Mouse (Mus musculus) embryo, embryonic 11.5 days (tissue): ENCODE results near the gene Rnf214.

Source experiments
- DNase-seq: peaks from one replicate; pipeline ENCODE4 v3.0.0-alpha.2; 2012; ENCODE audit warnings: low read depth, low spot score

Gene Rnf214

GRCm38 (mm10) chr9:45906355-45907077, at the start of gene Rnf214, which contains the start of gene Pcsk7:
TSS of gene Rnf214 (minus strand) at chr9:45906911.
TSS of gene Pcsk7 (plus strand) at chr9:45906497.
- DNase-seq = peak; percentile 79

DNA sequence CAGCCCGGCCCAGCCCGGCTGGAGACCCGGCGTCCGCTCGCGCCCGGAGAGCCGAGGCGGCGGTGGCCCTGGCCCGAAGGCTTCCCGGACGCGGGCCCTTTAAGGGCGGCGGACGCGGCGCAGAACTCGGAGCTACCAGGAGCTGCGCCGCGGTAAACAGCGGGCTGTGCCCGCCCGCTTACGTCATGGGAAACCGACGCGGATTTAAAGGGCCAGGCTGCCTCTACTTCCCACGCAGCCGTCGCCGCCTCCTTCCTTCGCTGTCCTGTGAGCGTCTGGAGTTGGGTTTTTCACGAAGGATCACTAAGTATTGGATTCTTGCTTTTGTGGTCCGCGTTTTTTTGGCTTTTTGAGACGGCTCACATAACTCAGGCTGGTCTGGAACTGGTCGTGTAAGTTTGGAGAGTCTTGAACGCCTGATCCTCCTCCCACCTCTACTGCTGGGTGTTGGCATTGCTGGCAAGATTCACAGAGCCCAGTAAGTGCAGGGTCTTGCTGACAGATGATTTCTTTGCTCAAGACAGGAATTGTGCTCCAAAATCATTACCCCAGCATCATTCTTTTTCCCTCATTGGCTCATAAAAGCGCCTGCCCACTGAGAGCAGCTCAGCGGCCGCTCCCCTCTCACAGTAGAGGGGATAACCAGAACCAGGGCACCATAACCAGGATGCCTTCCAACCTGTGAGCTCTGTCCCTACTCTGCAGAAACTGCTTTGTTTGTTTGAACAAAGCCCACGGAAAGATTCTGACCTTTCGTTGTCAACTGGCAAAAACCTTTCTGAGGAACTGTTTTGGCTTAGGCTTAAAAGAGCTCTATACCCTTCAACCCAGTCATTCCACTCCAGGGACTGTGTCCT, 48.6 kb upstream of the Rnf214 start, which contains the start of gene Sidt2:
Gene Sidt2 (minus strand): TSS at position 152 of the 857 bp plus-strand sequence.
- DNase-seq = peak; percentile 87

- DNase-seq = peak; percentile 27
These were observed 47.8 kb upstream of the Rnf214 start for GRCm38 (mm10) chr9:45954294-45955106.

- DNase-seq = no peak
These were observed 47.0 kb upstream of the Rnf214 start for GRCm38 (mm10) chr9:45953511-45954293.

- no peak for DNase-seq
These were observed 46.2 kb upstream of the Rnf214 start for GRCm38 (mm10) chr9:45952890-45953289.

DNA sequence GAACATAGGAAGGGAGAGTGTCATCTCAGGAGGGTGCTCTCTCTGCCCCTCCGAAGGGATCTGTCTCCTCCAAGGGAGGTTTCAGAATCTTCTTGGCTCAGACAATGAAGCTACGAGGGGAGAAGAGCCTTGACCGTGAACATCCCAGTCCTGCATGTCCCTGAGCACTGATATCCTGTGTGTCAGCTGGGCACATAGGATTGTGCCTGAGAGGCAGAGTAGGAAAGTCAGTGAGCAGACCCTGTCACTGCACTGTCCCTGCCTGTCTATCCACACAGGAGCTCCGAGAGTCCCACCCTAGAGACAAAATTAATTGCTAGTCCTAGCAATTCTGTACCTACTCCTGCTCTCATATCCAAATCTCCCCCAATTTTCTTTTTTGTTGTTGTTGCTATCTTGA, 45.3 kb upstream of the Rnf214 start:
- no peak for DNase-seq

- DNase-seq = no peak
These were observed 40.1 kb upstream of the Rnf214 start for GRCm38 (mm10) chr9:45946872-45947183.

DNA sequence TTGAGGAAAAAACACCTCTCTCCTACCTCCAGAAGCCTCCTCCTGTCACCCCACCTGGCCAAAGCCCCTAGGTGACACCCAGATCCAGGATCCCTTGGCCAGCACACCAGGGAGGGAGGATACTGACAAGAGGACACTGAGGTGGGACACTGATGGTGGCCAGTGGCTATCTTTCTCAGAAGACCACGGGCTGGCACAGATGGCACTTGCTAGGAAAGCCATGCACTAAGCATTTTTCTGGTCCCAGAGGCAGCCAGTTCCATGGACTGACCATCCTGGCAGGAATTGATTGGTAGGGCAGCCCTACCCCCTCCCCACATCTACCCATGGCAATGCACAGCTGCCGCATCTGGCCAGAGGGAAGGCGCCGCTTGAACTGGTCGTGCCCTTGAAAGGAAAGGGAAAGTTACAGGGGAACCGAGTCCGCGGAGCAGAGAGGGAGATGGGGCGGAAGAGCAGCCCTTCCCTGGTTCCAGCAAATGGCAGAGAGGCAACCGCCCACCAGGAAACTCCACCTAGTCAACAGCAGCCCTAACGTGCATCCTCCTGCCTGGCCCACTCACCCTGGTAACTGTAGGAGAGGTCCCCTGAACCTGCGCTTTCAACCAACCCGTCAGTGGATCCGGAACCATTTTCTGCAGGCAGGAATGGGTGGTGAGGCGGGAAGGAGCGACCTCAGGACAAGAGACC, 39.6 kb upstream of the Rnf214 start:
- DNase-seq = no peak

DNA sequence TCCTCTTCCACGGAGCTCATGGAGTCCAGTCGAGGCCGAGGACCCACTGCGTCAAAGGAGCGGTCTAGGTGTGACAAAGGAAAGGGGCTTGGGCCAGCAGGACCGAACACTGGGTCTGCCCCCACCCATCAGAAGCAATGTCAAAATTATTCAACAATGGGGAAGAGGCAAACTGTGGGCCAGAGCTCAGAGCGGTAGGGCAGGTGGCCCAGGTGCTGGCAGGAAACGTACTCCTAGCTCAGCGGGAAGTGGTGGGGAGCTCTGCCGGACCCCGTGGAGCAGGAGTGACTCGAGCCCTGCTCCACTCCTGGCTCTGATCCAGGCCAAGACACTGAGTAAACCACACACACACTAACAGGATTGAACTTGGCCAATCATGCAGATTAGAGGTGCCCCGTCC, 39.0 kb upstream of the Rnf214 start:
- no peak for DNase-seq

- no peak for DNase-seq
These were observed 38.0 kb upstream of the Rnf214 start for GRCm38 (mm10) chr9:45944506-45945400.

GRCm38 (mm10) chr9:45943628-45944505, 37.2 kb upstream of the Rnf214 start:
- no peak for DNase-seq

DNA sequence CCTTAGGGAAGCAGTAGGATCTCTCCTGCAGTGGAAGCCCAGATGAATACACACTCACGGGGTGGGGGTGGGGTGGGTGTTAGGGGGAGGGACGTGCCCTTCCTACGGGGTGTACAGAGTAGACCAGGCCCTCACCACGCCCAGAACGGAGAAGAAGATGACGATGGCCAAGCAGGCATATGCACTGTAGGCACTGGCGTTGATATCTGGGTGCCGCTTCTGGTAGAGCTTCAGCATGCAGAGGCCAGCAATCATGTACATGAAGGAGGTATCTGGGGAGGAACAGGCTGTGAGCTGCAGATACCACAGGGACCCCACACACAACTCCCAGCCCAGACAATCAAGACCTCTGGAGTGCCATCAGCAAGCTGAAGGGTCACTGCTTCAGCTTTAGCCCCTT, 36.2 kb upstream of the Rnf214 start:
- DNase-seq = no peak

DNA sequence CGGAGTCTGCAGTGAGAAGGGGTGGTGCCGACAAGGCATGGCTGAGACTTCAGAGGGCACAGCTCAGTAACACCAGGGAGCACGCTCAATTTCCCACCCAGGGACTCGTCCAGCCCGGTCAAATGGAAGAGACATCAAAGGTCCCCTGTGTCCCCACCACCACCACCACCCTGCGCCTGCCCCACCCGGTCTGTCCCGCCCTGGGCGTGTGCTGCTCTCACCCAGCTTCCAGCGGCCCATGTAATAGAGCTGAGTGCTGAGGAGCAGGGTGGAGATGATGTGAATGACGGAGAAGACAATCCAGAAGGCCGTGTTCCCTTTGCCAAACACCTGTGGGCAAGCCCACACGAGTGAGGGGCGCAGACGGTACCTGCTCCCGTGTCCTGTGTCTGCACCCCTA, 35.8 kb upstream of the Rnf214 start:
- no peak for DNase-seq

- no peak for DNase-seq
These were observed 34.7 kb upstream of the Rnf214 start for GRCm38 (mm10) chr9:45941329-45941888.

DNA sequence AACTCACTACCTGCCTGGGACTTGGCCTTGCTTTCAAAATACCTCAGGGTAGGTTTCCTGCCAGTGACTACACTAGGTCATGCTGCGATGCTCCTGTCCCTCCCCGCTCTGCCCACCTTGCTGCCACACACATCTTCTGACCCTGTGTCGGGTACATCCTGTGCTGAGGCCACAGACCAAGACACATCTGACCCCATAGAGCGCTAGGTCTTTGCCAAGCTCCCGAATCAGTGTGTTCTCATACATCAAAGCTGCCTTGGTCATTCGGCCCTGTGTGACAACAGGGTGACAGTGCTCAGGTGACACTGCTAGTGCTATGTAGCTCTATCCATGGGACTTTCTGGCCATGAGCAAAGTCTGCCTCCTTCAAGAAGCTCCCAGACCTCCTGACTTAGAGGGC, 33.1 kb upstream of the Rnf214 start:
- DNase-seq = no peak

- DNase-seq = no peak
These were observed 32.4 kb upstream of the Rnf214 start for GRCm38 (mm10) chr9:45938952-45939637.

- DNase-seq = no peak
These were observed 31.4 kb upstream of the Rnf214 start for GRCm38 (mm10) chr9:45938088-45938487.

DNA sequence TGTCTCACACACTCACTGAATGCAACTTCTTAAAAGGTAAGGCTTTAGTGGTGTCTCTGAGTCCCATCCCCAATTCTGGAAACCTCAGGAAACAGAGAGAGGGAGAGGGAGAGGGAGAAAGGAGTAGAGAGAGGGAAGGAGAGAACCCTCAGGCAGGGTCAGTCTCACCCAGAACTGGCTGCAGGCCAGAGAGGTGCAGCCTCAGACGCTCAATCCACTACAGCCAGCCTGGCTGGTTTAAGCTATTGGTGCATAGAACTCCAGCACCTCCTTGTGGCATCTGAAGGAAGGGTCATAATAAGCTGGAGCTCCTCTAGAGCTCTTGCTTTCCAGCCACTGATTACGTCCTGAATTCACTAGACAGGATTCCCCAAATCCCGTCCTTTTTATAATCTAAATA, 30.2 kb upstream of the Rnf214 start:
- DNase-seq = peak; percentile 45
